Comparison of ENCODE assay signal across 11 mouse cellular contexts in genomic region chr5:139535386-139535919, GRCm38 (mm10). TPM values are rescaled to one million over a fixed set of nuclear protein-coding genes. Genes with fewer than 3 reads are reported as not detected.
DNase-seq lines count a peak whose midpoint lies in the region; ATAC-seq and TF ChIP-seq lines count a peak whose summit lies in the region.
"Had no signal": no experiment of that assay in that cellular context is flagged by ENCODE, and none has a peak within 500 bp of the region (broad histone marks: within the 10 kb centered on the region; RNA-seq: fewer than 3 reads in every experiment).

No protein-coding gene starts in this region.

- H3K4me3 ChIP-seq in intestine, embryonic 15.5 days (replicated peaks), result 0 out of 2 replicates have a peak overlapping the region, but pooled peaks have one; percentile 7
- no peak overlapping the region for H3K4me3 ChIP-seq in intestine, embryonic 16.5 days (ENCODE audit: low read length)
- H3K4me3 ChIP-seq in hindbrain, postnatal 0 days (ENCODE audit: low read length), result no peak overlapping the region
- no peak overlapping the region for H3K4me3 ChIP-seq in olfactory bulb, adult 2 months (ENCODE audit: insufficient read depth, low read depth, low read length)
- H3K4me3 ChIP-seq: liver, embryonic 13.5 days had no signal

- no peaks in the 10 kb centered on the region for H3K36me3 ChIP-seq in intestine, embryonic 15.5 days
- no peaks in the 10 kb centered on the region for H3K36me3 ChIP-seq in intestine, embryonic 16.5 days (ENCODE audit: control insufficient read depth, insufficient read depth, low read length)
- H3K36me3 ChIP-seq in hindbrain, postnatal 0 days (ENCODE audit: insufficient read depth, low read length), result no peaks in the 10 kb centered on the region
- H3K36me3 ChIP-seq: G1E; liver, embryonic 13.5 days had no signal

- H3K27me3 ChIP-seq in intestine, embryonic 15.5 days (replicated peaks), result peaks cover 80% of the 10 kb centered on the region
- peaks cover 68% of the 10 kb centered on the region for H3K27me3 ChIP-seq in intestine, embryonic 16.5 days (replicated peaks; ENCODE audit: control insufficient read depth, insufficient read depth, low read length)
- peaks cover 34% of the 10 kb centered on the region for H3K27me3 ChIP-seq in hindbrain, postnatal 0 days (ENCODE audit: insufficient read depth, low read length)

- no peak overlapping the region for H3K9ac ChIP-seq in intestine, embryonic 15.5 days
- H3K9ac ChIP-seq in intestine, embryonic 16.5 days (ENCODE audit: low read depth, low read length), result no peak overlapping the region
- H3K9ac ChIP-seq in hindbrain, postnatal 0 days (replicated peaks; ENCODE audit: low read length), result no peak overlapping the region
- H3K9ac ChIP-seq: liver, embryonic 13.5 days had no signal

- no peaks in the 10 kb centered on the region for H3K9me3 ChIP-seq in intestine, embryonic 15.5 days
- H3K9me3 ChIP-seq in intestine, embryonic 16.5 days (ENCODE audit: control insufficient read depth, low read length), result no peaks in the 10 kb centered on the region
- no peaks in the 10 kb centered on the region for H3K9me3 ChIP-seq in hindbrain, postnatal 0 days (ENCODE audit: low read length)
- H3K9me3 ChIP-seq: G1E; liver, embryonic 13.5 days had no signal

- H3K4me2 ChIP-seq in intestine, embryonic 15.5 days (replicated peaks), result peak overlapping the region; percentile 18; the same call in 1 of the 2 replicates
- no peak overlapping the region for H3K4me2 ChIP-seq in intestine, embryonic 16.5 days (ENCODE audit: low read depth, low read length)
- no peak overlapping the region for H3K4me2 ChIP-seq in hindbrain, postnatal 0 days (ENCODE audit: low read depth, low read length)
- H3K4me2 ChIP-seq: liver, embryonic 13.5 days had no signal

- DNase-seq in embryo, embryonic 10.5 days (ENCODE audit: low spot score), result peak; percentile 86
- DNase-seq in hindbrain, postnatal 0 days (ENCODE audit: low spot score), result peak; percentile 74
- DNase-seq in frontal cortex, postnatal 10 days (ENCODE audit: low spot score in 2 of 2), result no peak
- DNase-seq in ovary, postnatal 36 days (ENCODE audit: low spot score), result no peak
- no peak for DNase-seq in B cell, adult 2 months

- no peak overlapping the region for H3K27ac ChIP-seq in intestine, embryonic 15.5 days
- no peak overlapping the region for H3K27ac ChIP-seq in intestine, embryonic 16.5 days (ENCODE audit: low read length)
- peak overlapping the region; percentile 22 for H3K27ac ChIP-seq in hindbrain, postnatal 0 days
- no peak overlapping the region for H3K27ac ChIP-seq in olfactory bulb, adult 2 months (ENCODE audit: insufficient read depth, low read depth, low read length)
- H3K27ac ChIP-seq: liver, embryonic 13.5 days had no signal

- TF ChIP-seq POLR2A in olfactory bulb, adult 2 months (IDR thresholded peaks at IDR 0.05; ENCODE audit: insufficient read depth, low read depth, low read length), result no peak

- H3K4me1 ChIP-seq in intestine, embryonic 15.5 days (replicated peaks), result 0 out of 2 replicates have a peak, but pooled peaks cover 7% of the 10 kb centered on the region
- H3K4me1 ChIP-seq in intestine, embryonic 16.5 days (ENCODE audit: control insufficient read depth, insufficient read depth, low read length), result peaks cover 1% of the 10 kb centered on the region; the same call in 1 of the 2 replicates
- H3K4me1 ChIP-seq in hindbrain, postnatal 0 days (ENCODE audit: insufficient read depth, low read length), result no peaks in the 10 kb centered on the region
- no peaks in the 10 kb centered on the region for H3K4me1 ChIP-seq in olfactory bulb, adult 2 months (ENCODE audit: control insufficient read depth, insufficient read depth, low read length)
- H3K4me1 ChIP-seq: liver, embryonic 13.5 days had no signal

- TF ChIP-seq CTCF in hindbrain, postnatal 0 days (IDR thresholded peaks at IDR 0.05; ENCODE audit: low read depth), result no peak; the same call in 1 of the 2 replicates
- peak; percentile 16; the same call in 1 of the 2 replicates for TF ChIP-seq CTCF in olfactory bulb, adult 2 months (IDR thresholded peaks at IDR 0.05; ENCODE audit: insufficient read depth, low read depth, low read length)

- ATAC-seq in intestine, embryonic 15.5 days, result peak; percentile 31; the same call in 1 of the 2 replicates
- ATAC-seq in intestine, embryonic 16.5 days, result no peak
- peak; percentile 63 for ATAC-seq in hindbrain, postnatal 0 days

- 2% methylated on average over 34 of the region's 34 CpGs for WGBS in intestine, embryonic 15.5 days
- WGBS in intestine, embryonic 16.5 days, result under 1% methylated on average over 34 of the region's 34 CpGs
- WGBS in hindbrain, postnatal 0 days, result 3% methylated on average over 34 of the region's 34 CpGs
- 1% methylated on average over 34 of the region's 34 CpGs for WGBS in olfactory bulb, adult 2 months

RNA-seq across cellular contexts. Expression of gene Uncx, which starts 7.8 kb away (rescaled TPM):
- polyA plus RNA-seq in intestine, embryonic 15.5 days (2015; fragmentation: Nextera tagmentation; extraction: Ambion mirVana), result 0.23 TPM in 1 of 2 replicates, not detected in the other
- not detected in 2 replicates for polyA plus RNA-seq in intestine, embryonic 16.5 days (2015; fragmentation: Nextera tagmentation; extraction: Ambion mirVana)
- total RNA-seq in hindbrain, postnatal 0 days (2014; rRNA removed), result 31.3 and 47.0 TPM in 2 replicates
- polyA plus RNA-seq in hindbrain, postnatal 0 days (2015; fragmentation: Nextera tagmentation; extraction: Ambion mirVana), result 30.6 and 34.6 TPM in 2 replicates
- not detected in 2 replicates for polyA plus RNA-seq in olfactory bulb, adult 2 months (2012; ENCODE audit: insufficient read depth, insufficient read length, low replicate concordance, missing spikeins)
- total RNA-seq: G1E had no signal
- polyA plus RNA-seq: G1E; liver, embryonic 13.5 days; spleen, adult 2 months had no signal

RNA-seq across cellular contexts. Expression of gene Zfand2a, which starts 51.1 kb away (rescaled TPM):
- 6.0 and 7.0 TPM in 2 replicates for polyA plus RNA-seq in intestine, embryonic 15.5 days (2015; fragmentation: Nextera tagmentation; extraction: Ambion mirVana)
- polyA plus RNA-seq in intestine, embryonic 16.5 days (2015; fragmentation: Nextera tagmentation; extraction: Ambion mirVana), result 7.1 and 7.2 TPM in 2 replicates
- 55.2 and 61.1 TPM in 2 replicates for total RNA-seq in hindbrain, postnatal 0 days (2014; rRNA removed)
- 19.4 and 26.2 TPM in 2 replicates for polyA plus RNA-seq in hindbrain, postnatal 0 days (2015; fragmentation: Nextera tagmentation; extraction: Ambion mirVana)
- polyA plus RNA-seq in olfactory bulb, adult 2 months (2012; ENCODE audit: insufficient read depth, insufficient read length, low replicate concordance, missing spikeins), result not detected in 2 replicates

Comparison
In these comparisons a context has a peak if more than half of its experiments do, and no peak if none do; other contexts are left out.
1. DNase-seq: peak in embryo, embryonic 10.5 days (single experiment) and hindbrain, postnatal 0 days (single experiment); none in frontal cortex, postnatal 10 days (0 of 2), ovary, postnatal 36 days (single experiment) and B cell, adult 2 months (0 of 2).
2. RNA of gene Uncx, which starts 7.8 kb away (polyA plus RNA-seq): 30.6 to 34.6 TPM in hindbrain, postnatal 0 days; 0.23 TPM in intestine, embryonic 15.5 days, not detected in intestine, embryonic 16.5 days and not detected in olfactory bulb, adult 2 months; every median in the first group is over 10 times any median in the second.